Mouse (Mus musculus): ENCODE data around the gene Snd1. TPM values are rescaled to one million over a fixed set of nuclear protein-coding genes. Genes with fewer than 3 reads are reported as not detected.

Snd1 gene
- total RNA-seq, 2 experiments from 2014 or later, result 80.5 to 88.1 TPM

DNA sequence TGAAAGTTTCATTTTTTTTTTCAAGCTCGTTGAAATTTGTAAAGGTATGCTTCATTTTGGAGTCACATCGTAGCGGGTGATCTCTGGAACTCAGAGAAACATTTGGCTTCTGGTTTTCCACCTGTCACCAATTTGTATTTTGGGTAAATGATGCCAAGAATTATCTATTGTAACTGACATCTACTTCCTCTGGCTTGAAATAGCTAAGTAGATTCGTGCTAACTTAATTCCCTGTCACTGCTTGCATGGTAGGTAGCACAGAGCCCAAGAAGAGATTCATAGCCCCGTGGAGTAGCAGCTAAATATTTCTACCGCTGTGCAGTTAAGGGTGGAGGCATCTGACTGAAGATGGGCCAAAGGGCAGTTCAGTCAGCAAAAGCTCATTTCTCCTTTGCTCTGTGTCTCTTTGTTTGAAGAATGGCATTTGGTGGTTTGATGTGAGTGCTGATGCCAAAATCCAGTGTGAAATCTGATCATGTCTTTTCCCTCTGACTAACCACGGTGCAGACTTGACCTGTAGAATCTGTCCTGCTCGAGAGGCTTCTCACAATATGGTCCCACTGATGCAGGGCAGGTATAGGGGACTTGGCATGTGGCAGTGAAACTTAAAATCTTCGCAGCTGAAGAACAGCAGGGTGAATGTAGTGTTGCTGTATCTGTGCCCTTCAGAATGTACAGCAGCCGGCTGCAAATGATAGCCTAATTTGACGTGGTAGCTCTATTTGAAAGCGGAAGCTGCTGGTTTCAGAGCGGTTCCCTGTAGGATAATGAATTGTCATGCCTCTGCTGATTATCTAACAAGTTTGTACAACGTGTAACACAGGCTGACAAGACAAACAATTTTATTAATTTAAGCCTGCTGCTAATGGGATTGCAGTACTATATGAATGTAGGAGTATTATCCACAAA is 101.7 kb downstream of the Snd1 start:
- no peak for DNase-seq (ENCODE audit: low spot score in 2 of 2)
- intact Hi-C loops (cut with DNase I), result no loop called here

DNA sequence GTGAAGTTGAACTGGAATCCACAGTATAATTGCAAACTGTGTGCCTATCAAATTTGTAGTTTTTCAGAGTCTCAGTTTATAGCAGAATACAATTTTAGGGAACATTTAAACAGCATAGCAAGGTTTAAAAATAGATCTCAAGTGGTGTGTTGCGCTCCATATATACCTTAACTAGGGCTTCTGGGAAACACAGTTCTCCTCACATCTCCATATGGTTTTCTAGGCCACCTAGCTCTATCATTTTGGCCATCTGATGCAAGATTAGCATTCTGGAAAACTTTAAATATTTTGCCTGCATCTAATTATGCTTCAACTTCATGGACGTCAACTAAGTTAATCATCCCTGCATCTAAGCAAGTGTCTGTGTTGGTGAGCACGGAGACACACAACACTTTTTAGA is 107.9 kb downstream of the Snd1 start:
- intact Hi-C loops (cut with DNase I), result loop anchor here (5.0 kb wide), 1 partner anchor 41 kb away; no protein-coding TSS in a partner anchor
- peak in 1 of 2 experiments; percentile 83 for DNase-seq (ENCODE audit: low spot score in 2 of 2)

DNA sequence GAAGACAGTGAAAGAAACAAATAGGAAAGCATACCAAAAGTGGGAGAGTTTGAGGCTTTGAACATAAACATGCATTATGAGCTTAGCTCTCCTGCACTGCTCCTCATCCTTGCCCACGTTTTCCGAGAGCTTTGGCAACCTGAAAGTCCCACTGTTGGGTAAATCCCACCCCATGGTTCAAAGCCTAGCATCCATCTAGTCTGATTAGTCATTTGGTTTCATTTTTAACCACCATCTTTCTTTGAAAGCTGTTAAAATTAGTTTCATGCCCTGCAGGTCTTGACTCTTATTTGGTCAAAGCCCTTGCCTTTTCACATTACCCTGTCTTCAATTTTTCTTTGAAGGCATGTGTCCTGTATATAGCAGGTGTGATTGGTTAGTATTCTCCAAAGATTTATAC is 108.5 kb downstream of the Snd1 start:
- intact Hi-C loops (cut with DNase I), result loop anchor here (5.0 kb wide), 1 partner anchor 41 kb away; no protein-coding TSS in a partner anchor

GRCm38 (mm10) chr6:28586806-28587205 is 111.9 kb downstream of the Snd1 start:
- intact Hi-C loops (cut with DNase I), result no loop called here
- DNase-seq (ENCODE audit: low spot score in 2 of 2), result no peak

More for the DNA sequence above, 108.5 kb downstream of the Snd1 start:
- DNase-seq (ENCODE audit: low spot score in 2 of 2), result no peak

DNA sequence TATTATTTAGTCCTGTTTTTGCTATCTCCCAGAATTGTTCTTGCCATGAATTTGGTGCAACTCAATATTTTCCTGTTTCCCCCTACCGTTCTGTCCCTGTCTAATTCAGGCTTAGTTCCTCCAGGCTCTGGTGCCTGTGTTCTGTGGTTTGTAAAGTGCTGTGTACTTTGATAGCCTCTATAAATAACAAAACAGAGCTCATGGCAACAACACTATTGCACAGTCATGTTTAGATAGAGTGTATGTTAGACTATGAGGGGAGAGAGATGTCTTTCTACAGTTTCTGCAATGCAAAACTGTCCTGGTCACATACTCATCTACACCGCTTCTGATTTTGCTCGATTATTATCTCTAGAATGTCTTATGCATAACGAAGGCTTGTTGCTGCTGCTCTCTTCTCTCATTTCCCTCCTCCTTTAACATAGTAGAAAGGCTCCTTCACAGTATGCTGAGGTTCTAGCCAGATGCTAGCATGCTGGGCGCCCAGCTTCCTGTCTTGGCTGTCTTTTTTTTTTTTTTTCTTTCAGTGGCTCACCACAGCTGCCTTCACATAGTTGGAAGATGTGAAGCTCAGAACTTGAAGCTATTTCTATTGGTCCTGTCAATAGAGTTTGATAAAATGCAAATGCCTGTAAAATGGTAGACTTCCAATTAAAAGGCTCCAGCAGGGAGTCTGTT is 113.7 kb downstream of the Snd1 start:
- no peak for DNase-seq (ENCODE audit: low spot score in 2 of 2)
- intact Hi-C loops (cut with DNase I), result no loop called here

DNA sequence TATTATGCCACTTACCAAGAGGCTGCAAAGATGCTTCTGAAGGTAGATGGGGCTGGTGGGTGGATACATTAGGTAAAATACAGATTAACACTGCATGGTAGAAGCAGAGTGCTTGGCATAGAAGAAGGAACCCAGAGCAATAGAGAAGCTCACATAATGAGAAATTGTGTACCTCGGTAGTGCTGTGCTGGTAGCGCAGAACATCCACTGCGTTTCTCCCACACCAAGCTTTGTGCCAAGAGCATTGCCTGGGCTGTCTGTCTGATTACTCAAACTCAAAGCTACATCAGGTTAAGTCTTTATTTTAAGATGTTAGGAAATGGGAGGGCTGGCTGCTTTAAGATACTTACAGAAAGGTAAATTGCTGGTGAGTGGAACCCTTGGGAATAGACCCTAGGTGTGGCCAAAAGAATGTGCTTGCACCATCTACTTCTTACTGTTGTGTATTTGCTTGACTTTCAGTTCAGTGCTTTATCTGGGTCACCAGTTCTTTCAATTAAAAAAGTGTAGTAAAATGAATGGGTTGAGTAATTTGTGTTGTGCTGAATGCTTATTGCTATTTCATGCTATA is 117.5 kb downstream of the Snd1 start:
- intact Hi-C loops (cut with DNase I), result no loop called here
- DNase-seq (ENCODE audit: low spot score in 2 of 2), result peak in 1 of 2 experiments; percentile 63

DNA sequence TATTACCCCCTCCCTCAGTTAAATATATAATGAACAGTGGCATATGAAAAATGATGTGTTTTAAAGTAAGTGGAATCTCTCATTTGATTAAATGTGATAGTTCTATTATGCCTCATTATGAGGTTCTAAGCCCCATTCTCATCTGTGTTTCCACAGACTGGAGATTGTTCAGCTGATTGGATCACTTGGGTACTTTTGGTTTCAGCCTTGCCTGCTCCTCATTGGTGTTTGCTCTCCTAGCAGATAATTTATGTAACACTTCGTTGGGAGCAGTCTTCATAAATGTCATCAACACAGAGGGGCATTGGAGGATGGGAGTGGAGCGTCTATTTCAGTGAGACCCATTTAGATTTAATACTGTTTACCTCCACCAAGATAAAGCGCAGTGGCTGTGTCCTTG is 118.8 kb downstream of the Snd1 start:
- DNase-seq (ENCODE audit: low spot score in 2 of 2), result no peak
- intact Hi-C loops (cut with DNase I), result no loop called here

GRCm38 (mm10) chr6:28594759-28595158 is 119.8 kb downstream of the Snd1 start:
- intact Hi-C loops (cut with DNase I), result no loop called here
- DNase-seq (ENCODE audit: low spot score in 2 of 2), result no peak

DNA sequence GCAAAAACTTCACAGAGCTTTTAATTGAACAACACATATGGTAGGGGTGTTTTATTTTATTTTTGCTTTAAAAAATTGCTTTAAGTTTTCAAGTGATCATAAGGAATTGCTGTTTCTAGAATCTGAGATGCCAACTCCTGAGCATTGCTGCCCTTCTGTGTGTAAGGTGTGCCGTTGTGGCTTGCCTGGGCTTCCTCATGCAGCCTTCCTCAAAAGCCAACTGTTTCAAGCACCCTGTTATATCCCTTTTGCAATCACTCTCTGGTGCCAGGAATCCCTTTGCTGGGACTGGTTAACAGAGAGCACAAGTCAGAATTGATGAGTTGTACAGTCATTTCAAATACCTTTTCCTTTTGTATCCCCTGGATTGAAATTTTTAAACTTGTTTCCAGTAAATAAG is 120.3 kb downstream of the Snd1 start:
- intact Hi-C loops (cut with DNase I), result no loop called here
- DNase-seq (ENCODE audit: low spot score in 2 of 2), result no peak

DNA sequence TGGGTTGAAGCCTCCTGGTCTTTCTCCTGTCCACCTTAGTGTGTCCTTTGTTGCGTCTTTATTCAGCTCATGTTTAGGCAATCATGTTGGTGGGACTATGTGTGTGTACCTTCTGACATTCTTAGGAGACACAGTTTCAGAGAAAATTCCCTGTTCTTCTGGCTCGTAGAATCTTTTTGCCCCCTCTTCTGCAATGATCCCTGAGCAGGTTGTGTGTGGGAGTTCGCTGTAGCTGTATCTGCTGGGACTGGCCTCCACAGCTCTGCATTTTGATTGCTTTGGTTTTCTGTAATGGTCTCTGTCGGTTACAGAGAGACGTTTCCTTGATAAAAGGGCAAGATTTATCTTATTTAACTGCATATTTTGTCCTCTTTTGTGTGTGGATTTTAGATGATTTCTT is 122.3 kb downstream of the Snd1 start:
- intact Hi-C loops (cut with DNase I), result no loop called here
- DNase-seq (ENCODE audit: low spot score in 2 of 2), result peak in 1 of 2 experiments; percentile 87

GRCm38 (mm10) chr6:28599120-28599519 is 124.2 kb downstream of the Snd1 start:
- no peak for DNase-seq (ENCODE audit: low spot score in 2 of 2)
- intact Hi-C loops (cut with DNase I), result no loop called here

- intact Hi-C loops (cut with DNase I), result no loop called here
- DNase-seq (ENCODE audit: low spot score in 2 of 2), result no peak
Measured at GRCm38 (mm10) chr6:28600404-28600803, 125.5 kb downstream of the Snd1 start.

DNA sequence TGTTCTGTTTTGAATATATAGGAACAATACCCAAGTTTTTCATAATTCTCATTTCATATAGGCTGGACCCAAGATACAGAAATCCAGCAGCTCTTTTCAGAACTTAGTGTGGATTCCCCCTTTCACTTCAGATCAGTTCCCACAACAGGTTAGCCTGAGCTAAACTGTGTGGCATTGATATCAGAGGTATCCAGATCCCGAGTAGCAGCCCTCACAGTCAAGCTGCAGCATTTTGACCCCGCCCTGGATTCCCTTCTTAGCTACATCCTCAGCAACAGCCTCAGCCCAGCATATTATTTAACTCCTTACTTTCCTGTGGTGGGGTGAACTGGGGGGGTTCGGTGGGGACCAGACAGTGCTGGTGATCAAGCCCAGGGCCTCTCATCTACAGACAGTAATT is 128.5 kb downstream of the Snd1 start:
- DNase-seq (ENCODE audit: low spot score in 2 of 2), result no peak
- intact Hi-C loops (cut with DNase I), result no loop called here

GRCm38 (mm10) chr6:28603823-28604222 is 128.9 kb downstream of the Snd1 start:
- intact Hi-C loops (cut with DNase I), result no loop called here
- no peak for DNase-seq (ENCODE audit: low spot score in 2 of 2)

DNA sequence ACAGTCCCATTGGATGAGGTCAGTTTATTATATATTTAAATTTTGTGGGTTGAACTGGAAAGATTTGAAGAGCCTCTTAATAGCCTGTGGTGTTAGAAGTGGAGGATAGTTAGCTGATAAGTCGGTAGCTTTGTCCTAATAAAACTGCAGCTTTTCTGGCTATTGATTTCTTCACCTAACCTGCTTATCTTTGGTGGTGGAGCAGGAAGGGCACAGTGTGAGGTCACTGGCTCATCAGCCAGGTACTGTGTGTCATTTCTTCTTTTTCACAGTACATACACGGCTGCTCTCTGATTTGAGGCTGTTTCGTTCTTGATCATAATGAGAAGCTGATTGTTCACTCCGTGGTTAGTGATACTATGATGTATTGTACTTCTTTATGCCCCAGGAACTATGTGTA is 134.4 kb downstream of the Snd1 start:
- DNase-seq (ENCODE audit: low spot score in 2 of 2), result no peak
- intact Hi-C loops (cut with DNase I), result no loop called here

- no peak for DNase-seq (ENCODE audit: low spot score in 2 of 2)
- intact Hi-C loops (cut with DNase I), result no loop called here
Measured at GRCm38 (mm10) chr6:28610127-28610526, 135.2 kb downstream of the Snd1 start.

- DNase-seq (ENCODE audit: low spot score in 2 of 2), result no peak
- intact Hi-C loops (cut with DNase I), result no loop called here
Measured at GRCm38 (mm10) chr6:28613441-28613840, 138.5 kb downstream of the Snd1 start.

GRCm38 (mm10) chr6:28614856-28615255 is 139.9 kb downstream of the Snd1 start:
- intact Hi-C loops (cut with DNase I), result loop anchor here (5.0 kb wide), 3 partner anchors 78 to 137 kb away; no protein-coding TSS in a partner anchor

DNA sequence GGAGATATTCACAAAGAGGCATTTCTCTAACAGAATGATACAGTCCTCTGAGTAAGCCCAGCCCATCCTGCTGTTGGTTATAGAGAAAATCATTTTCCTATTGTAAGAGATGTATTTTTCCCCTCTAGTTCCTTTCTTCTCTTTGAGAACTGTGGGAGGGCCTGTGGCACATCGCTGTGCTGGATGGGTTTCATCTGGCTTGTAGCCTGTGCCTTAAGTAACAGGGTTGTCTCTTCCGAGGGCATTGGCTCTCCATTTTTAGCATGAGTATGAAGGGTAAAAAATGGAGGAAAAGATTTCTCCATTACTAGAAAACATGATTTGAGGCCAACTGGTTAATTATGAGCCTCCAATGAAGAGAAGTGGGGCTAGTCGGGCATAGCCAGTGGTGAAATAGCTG is 140.5 kb downstream of the Snd1 start:
- intact Hi-C loops (cut with DNase I), result loop anchor here (5.0 kb wide), 3 partner anchors 78 to 137 kb away; no protein-coding TSS in a partner anchor
- peak in 1 of 2 experiments; percentile 72 for DNase-seq (ENCODE audit: low spot score in 2 of 2)

More at GRCm38 (mm10) chr6:28614856-28615255, 139.9 kb downstream of the Snd1 start:
- peak in 1 of 2 experiments; percentile 31 for DNase-seq (ENCODE audit: low spot score in 2 of 2)

DNA sequence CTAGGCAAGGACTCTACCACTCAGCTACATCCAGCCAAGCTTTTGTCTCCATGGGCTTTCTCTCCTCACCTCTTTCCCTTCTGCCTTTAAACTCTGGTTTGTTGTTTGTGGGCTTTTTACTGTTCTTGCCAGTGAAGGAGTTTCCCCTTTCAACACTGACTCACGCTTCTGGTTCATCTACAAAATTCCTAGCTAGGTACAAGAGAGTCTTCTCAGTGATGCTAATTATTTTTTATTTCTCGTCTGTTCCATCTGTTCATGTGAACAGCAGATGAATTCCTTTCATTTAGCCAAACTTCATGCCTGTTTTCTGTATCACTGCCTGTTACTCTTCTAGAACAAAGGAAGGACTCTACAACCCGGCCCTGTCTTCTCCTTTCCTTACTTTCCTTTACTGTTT is 141.0 kb downstream of the Snd1 start:
- DNase-seq (ENCODE audit: low spot score in 2 of 2), result peak in 1 of 2 experiments; percentile 78
- intact Hi-C loops (cut with DNase I), result loop anchor here (5.0 kb wide), 3 partner anchors 79 to 136 kb away; no protein-coding TSS in a partner anchor

Measured in left cerebral cortex, postnatal 25 days (tissue).